Mouse (Mus musculus): ENCODE measurements around the gene Tmem95.

DNA sequence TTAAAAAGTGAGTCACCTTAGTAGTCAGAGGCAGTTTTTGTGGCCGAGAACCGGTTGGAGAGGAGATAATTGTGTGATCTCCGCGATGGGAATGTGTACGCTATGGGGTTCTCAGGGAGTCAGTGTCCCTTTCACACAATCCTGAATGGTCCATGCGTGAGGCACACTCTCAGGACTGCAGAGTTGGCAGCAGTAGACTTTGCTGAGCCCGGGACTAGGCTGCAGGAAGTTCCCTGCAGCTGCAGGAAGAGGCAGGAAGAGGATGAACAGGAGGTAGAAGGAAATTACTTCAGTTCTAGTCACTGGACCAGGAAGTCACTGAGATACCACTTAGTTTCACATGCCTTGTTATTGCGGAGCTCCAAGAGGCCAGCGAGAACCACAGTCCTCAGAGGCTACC, 28.7 kb downstream of the Tmem95 start:
- TF ChIP-seq CTCF (IDR thresholded peaks at IDR 0.05; ENCODE audit: insufficient read depth, low read length): no peak
- no peak for TF ChIP-seq POLR2A (IDR thresholded peaks at IDR 0.05; ENCODE audit: borderline replicate concordance, extremely low read depth, low read depth, low read length)

Measured in lung, adult 2 months (tissue).